Mouse (Mus musculus) bone marrow, adult 2 months (tissue): ENCODE data around the gene Asic4.
A peak's percentile ranks its signal among the peaks of the same experiment; 100 is the strongest.

Source experiments
- CTCF ChIP-seq: fragments of 200-500 bp; IDR thresholded peaks from 2 replicates; pipeline ENCODE4 v1.5.1; 2011; ENCODE audit warnings: low read length, control low read depth; ENCODE audit not compliant: control insufficient read depth, insufficient read depth
- POLR2A ChIP-seq: fragments of 200-500 bp; IDR thresholded peaks from 2 replicates; pipeline ENCODE4 v1.6.1; 2011; ENCODE audit warnings: low read depth, mild to moderate bottlenecking, control low read depth, low read length, borderline replicate concordance; ENCODE audit not compliant: control insufficient read depth

DNA sequence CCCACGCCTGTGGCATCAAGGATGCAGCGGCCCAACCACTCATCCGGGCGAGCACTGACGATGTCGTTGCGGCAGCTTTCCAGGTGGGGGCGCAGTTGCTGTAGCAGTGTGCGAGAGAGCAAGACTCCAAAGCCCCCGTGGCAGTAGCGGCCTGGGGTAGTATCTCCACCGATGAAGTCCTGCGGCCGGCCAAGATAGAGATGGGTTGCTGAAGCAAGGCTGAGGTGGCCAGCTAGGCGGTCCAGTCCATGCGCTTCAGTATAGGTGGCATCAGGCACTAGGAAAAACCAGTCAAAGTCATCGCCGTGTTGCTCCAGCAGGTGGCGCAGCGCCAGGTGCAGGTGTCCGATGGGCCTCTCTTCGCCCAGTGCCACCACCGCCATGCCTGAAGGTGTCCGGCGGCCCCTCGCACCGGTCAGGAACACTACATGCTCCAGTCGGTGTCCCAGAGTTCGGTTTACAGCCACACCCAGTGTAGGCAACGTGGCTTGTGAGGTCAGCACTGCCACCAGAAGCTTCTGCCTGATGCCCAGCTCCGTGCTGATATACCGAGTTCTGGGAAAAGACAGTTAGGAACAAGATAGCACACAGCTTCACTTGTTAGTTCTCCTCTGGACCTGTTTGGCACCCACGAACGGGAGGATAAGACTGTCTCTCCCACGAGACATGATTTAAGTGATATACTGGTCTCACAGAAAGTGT lies 27.2 kb downstream of the Asic4 start:
- TF ChIP-seq POLR2A (peak; percentile 24; the same call in 1 of the 2 replicates), CTCF (peak; percentile 69)
